Mouse (Mus musculus) adrenal gland, adult 18-20 months (tissue): Measurements from ENCODE around the gene Enho. TPM values are rescaled to one million over a fixed set of nuclear protein-coding genes. Genes with fewer than 3 reads are reported as not detected.

ENCODE experiments used
- total RNA-seq, 2 experiments: library from RNA; stranded (reverse); gene quantifications; 1 replicate in 1 of 2; 2 replicates in 1 of 2; pipeline ENCODE4 v1.2.3; 2021

The Enho gene
- total RNA-seq, 2 experiments from 2014 or later: 2.3 to 4.1 TPM

Other genes starting within 250 kb of the Enho start
- under 1 TPM; 0.90 to 0.93 TPM for gene Kif24, start 175.4 kb downstream of the Enho start, total RNA-seq
- 10 to 100 TPM; 25.6 to 27.0 TPM for gene Nudt2, start 175.2 kb downstream of the Enho start, total RNA-seq
- 10 to 100 TPM; 11.6 to 12.4 TPM for gene AI464131, start 137.2 kb downstream of the Enho start, total RNA-seq
- 1 to 10 TPM in 1 of 2 experiments, under 1 TPM in 1; 0.60 to 1.1 TPM for gene 1110017D15Rik, start 123.0 kb downstream of the Enho start, total RNA-seq
- gene Fam219a, start 70.8 kb downstream of the Enho start, total RNA-seq: 10 to 100 TPM; 15.7 to 20.2 TPM
- not detected for gene Dnaic1, start 70.5 kb downstream of the Enho start, total RNA-seq
- gene Cntfr, start 56.8 kb upstream of the Enho start, total RNA-seq: 10 to 100 TPM; 36.2 to 36.6 TPM
- 10 to 100 TPM; 83.8 to 95.0 TPM for gene Il11ra1, start 59.7 kb upstream of the Enho start, total RNA-seq
- 10 to 100 TPM; 34.3 to 37.0 TPM for gene Rpp25l, start 73.2 kb upstream of the Enho start, total RNA-seq
- gene Dctn3, start 82.8 kb upstream of the Enho start, total RNA-seq: 100 to 1,000 TPM; 115 to 123 TPM
- gene Arid3c, start 90.8 kb upstream of the Enho start, total RNA-seq: not detected
- 10 to 100 TPM; 37.8 to 39.6 TPM for gene Galt, start 114.9 kb upstream of the Enho start, total RNA-seq
- gene Sigmar1, start 115.8 kb upstream of the Enho start, total RNA-seq: 10 to 100 TPM; 75.2 to 77.2 TPM
- gene Ccl27a, start 133.9 kb upstream of the Enho start, total RNA-seq: 10 to 100 TPM; 40.1 to 40.4 TPM